Mouse (Mus musculus): ENCODE results near the gene Vrk2.

DNA sequence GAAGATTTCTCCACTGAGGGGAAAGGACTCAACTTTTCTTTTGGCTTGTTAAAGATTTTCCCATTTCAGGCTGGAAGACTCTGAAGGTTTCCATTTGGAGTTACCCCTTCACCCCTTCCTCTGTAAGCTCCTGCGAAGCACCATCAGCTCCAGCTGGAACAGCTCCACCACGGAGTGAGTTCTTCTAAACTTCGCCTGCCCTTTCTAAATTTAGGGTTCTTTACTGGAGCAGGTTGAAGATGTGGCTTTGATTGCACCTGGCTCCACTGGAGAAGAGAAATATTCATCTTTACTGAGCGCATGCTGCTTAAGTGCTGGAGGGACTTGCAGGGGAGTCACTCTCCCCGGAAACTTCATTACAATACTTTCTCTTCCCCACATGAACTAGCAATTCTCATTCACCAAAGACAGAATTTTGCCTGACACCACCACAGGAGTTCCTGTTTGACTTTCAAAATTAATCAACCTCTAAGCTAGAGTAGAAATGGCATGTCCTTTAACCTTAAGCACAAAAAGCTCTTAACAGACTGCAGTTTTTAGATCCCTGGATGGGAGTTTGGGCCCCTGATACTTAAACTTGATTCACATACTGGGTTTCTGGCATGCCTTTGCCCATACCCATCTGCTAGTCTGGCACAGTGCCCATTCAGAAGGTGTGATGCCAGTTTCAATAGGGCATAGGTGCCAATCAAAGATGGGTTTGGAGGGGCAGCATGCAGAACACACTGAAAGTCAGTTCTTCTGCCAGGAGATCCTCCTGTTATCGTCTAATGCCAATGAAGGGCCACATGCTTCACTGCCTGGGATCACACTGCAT, 7.2 kb downstream of the Vrk2 start:
- no peak for TF ChIP-seq POLR2A (IDR thresholded peaks at IDR 0.05; ENCODE audit: insufficient read length, low read depth)
- no peak for TF ChIP-seq USF1 (IDR thresholded peaks at IDR 0.05; ENCODE audit: low read depth)
- TF ChIP-seq MAX (IDR thresholded peaks at IDR 0.05; ENCODE audit: low read depth): no peak
- no peak for TF ChIP-seq E2F4 (IDR thresholded peaks at IDR 0.05; ENCODE audit: insufficient read depth)
- TF ChIP-seq TCF12 (IDR thresholded peaks at IDR 0.05; ENCODE audit: insufficient read depth, poor library complexity, severe bottlenecking): no peak
- no peak for TF ChIP-seq REST (IDR thresholded peaks at IDR 0.05; ENCODE audit: insufficient read depth, insufficient read length)

Data from myocyte (in vitro differentiated cells).